In the genomic region with DNA sequence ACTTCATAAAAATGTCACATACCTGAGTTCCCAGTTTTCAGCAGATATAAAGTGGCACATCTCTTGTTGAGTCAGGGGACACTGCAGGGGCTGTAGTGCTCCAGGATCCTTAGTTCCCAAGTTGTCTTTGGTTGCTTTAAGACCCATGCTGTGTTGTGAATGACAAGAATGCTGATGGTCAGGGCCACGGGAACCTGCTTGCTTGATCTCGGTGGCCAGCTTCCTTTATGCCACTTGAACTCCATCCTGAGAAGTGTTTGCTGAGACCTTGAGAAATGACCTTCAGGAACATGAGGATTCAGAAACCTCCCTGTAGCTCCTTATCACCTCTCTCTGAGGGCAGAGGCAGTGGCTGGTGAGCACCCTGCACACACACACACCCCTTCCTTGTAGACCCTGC, we compare ENCODE assay signal across 14 mouse cellular contexts.
"Had no signal": no experiment of that assay in that cellular context is flagged by ENCODE, and none has a peak within 500 bp of the region (broad histone marks: within the 10 kb centered on the region; RNA-seq: fewer than 3 reads in every experiment).

No protein-coding gene starts in this region.

- H3K9ac ChIP-seq: lung, embryonic 14.5 days; midbrain, embryonic 12.5 days; neural tube, embryonic 12.5 days; stomach, embryonic 15.5 days had no signal

- H3K4me2 ChIP-seq: lung, embryonic 14.5 days; midbrain, embryonic 12.5 days; neural tube, embryonic 12.5 days; stomach, embryonic 15.5 days had no signal

- DNase-seq: lung, adult 18-20 months; lung, embryonic 14.5 days; lung, postnatal 10 days; midbrain, embryonic 14.5 days; right cerebral cortex, postnatal 14 days; thymus, postnatal 14 days; thymus, postnatal 36 days had no signal

- H3K36me3 ChIP-seq: neural tube, embryonic 12.5 days; stomach, embryonic 15.5 days had no signal

- H3K4me1 ChIP-seq: neural tube, embryonic 12.5 days; stomach, embryonic 15.5 days had no signal

- H3K27me3 ChIP-seq: midbrain, embryonic 12.5 days; neural tube, embryonic 12.5 days; stomach, embryonic 15.5 days had no signal

- H3K9me3 ChIP-seq: midbrain, embryonic 10.5 days; midbrain, embryonic 12.5 days; neural tube, embryonic 12.5 days; stomach, embryonic 15.5 days had no signal

- H3K4me3 ChIP-seq: midbrain, embryonic 10.5 days; midbrain, embryonic 12.5 days; neural tube, embryonic 12.5 days; stomach, embryonic 15.5 days had no signal

- ATAC-seq: midbrain, embryonic 16.5 days had no signal

- H3K27ac ChIP-seq: macrophage; midbrain, embryonic 10.5 days; midbrain, embryonic 12.5 days; neural tube, embryonic 12.5 days; stomach, embryonic 15.5 days; stomach, postnatal 0 days had no signal
